Mouse (Mus musculus) midbrain, embryonic 11.5 days (tissue): ENCODE results near the gene Olfr1028. TPM values are rescaled to one million over a fixed set of nuclear protein-coding genes. Genes with fewer than 3 reads are reported as not detected.

Source experiments
- polyA plus RNA-seq: library from polyadenylated mRNA; unstranded; fragments of >200 nt; fragmentation: Nextera tagmentation; extraction: Ambion mirVana; gene quantifications from 2 replicates; pipeline ENCODE4 v1.2.1, GENCODE M21; 2014

The Olfr1028 gene
- polyA plus RNA-seq, 1 experiment from 2014 or later: not detected

Other genes with a start within 250 kb of the Olfr1028 start
- not detected in 2 replicates for gene Olfr1009, start 235.0 kb upstream of the Olfr1028 start, polyA plus RNA-seq
- not detected in 2 replicates for gene Olfr1012, start 187.7 kb upstream of the Olfr1028 start, polyA plus RNA-seq
- not detected in 2 replicates for gene Olfr1013, start 183.3 kb upstream of the Olfr1028 start, polyA plus RNA-seq
- gene Olfr1014, start 177.7 kb upstream of the Olfr1028 start, polyA plus RNA-seq: not detected in 2 replicates
- not detected in 2 replicates for gene Olfr1015, start 168.4 kb upstream of the Olfr1028 start, polyA plus RNA-seq
- not detected in 2 replicates for gene Olfr1016, start 147.9 kb upstream of the Olfr1028 start, polyA plus RNA-seq
- not detected in 2 replicates for gene Olfr1018, start 132.0 kb upstream of the Olfr1028 start, polyA plus RNA-seq
- not detected in 2 replicates for gene Olfr1019, start 105.0 kb upstream of the Olfr1028 start, polyA plus RNA-seq
- gene Olfr1020, start 103.4 kb upstream of the Olfr1028 start, polyA plus RNA-seq: not detected in 2 replicates
- gene Olfr1022, start 81.8 kb upstream of the Olfr1028 start, polyA plus RNA-seq: not detected in 2 replicates
- not detected in 2 replicates for gene Olfr1023, start 64.8 kb upstream of the Olfr1028 start, polyA plus RNA-seq
- not detected in 2 replicates for gene Olfr1024, start 45.4 kb upstream of the Olfr1028 start, polyA plus RNA-seq
- not detected in 2 replicates for gene Olfr1025-ps1, start 35.2 kb upstream of the Olfr1028 start, polyA plus RNA-seq
- gene Olfr1026, start 28.9 kb upstream of the Olfr1028 start, polyA plus RNA-seq: not detected in 2 replicates
- gene Olfr1029, start 23.5 kb downstream of the Olfr1028 start, polyA plus RNA-seq: not detected in 2 replicates
- gene Olfr1030, start 28.8 kb downstream of the Olfr1028 start, polyA plus RNA-seq: not detected in 2 replicates
- not detected in 2 replicates for gene Olfr1031, start 39.9 kb downstream of the Olfr1028 start, polyA plus RNA-seq
- not detected in 2 replicates for gene Olfr1032, start 55.1 kb downstream of the Olfr1028 start, polyA plus RNA-seq
- gene Olfr1033, start 70.2 kb downstream of the Olfr1028 start, polyA plus RNA-seq: not detected in 2 replicates
- gene Olfr1034, start 95.4 kb downstream of the Olfr1028 start, polyA plus RNA-seq: not detected in 2 replicates
- not detected in 2 replicates for gene Olfr1036, start 123.6 kb downstream of the Olfr1028 start, polyA plus RNA-seq
- not detected in 2 replicates for gene Olfr1037, start 136.9 kb downstream of the Olfr1028 start, polyA plus RNA-seq
- not detected in 2 replicates for gene Olfr1039, start 185.5 kb downstream of the Olfr1028 start, polyA plus RNA-seq
- gene Olfr1040, start 196.3 kb downstream of the Olfr1028 start, polyA plus RNA-seq: not detected in 2 replicates
- gene Olfr1042, start 211.4 kb downstream of the Olfr1028 start, polyA plus RNA-seq: not detected in 2 replicates
- not detected in 2 replicates for gene Olfr1043, start 217.1 kb downstream of the Olfr1028 start, polyA plus RNA-seq
- not detected in 2 replicates for gene Olfr1044, start 227.4 kb downstream of the Olfr1028 start, polyA plus RNA-seq
- gene Olfr52, start 235.2 kb downstream of the Olfr1028 start, polyA plus RNA-seq: not detected in 2 replicates